ENCODE assay signal across 8 mouse cellular contexts in genomic region chr9:40805263-40805662, GRCm38 (mm10). TPM values are rescaled to one million over a fixed set of nuclear protein-coding genes. Genes with fewer than 3 reads are reported as not detected.
DNase-seq lines count a peak whose midpoint lies in the region; ATAC-seq lines count a peak whose summit lies in the region.

No protein-coding gene starts in this region.

- peaks cover 6% of the 10 kb centered on the region for H3K4me1 ChIP-seq in heart, embryonic 11.5 days (ENCODE audit: control insufficient read depth, insufficient read depth, low read length)
- H3K4me1 ChIP-seq in kidney, embryonic 15.5 days: peaks cover 46% of the 10 kb centered on the region
- peaks cover 19% of the 10 kb centered on the region for H3K4me1 ChIP-seq in liver, embryonic 12.5 days
- peaks cover 63% of the 10 kb centered on the region for H3K4me1 ChIP-seq in neural tube, embryonic 13.5 days (replicated peaks)

- no peaks in the 10 kb centered on the region for H3K9me3 ChIP-seq in heart, embryonic 11.5 days (replicated peaks; ENCODE audit: control insufficient read depth, low read length)
- no peaks in the 10 kb centered on the region for H3K9me3 ChIP-seq in kidney, embryonic 15.5 days (replicated peaks)
- H3K9me3 ChIP-seq in liver, embryonic 12.5 days (replicated peaks): no peaks in the 10 kb centered on the region
- H3K9me3 ChIP-seq in neural tube, embryonic 13.5 days: no peaks in the 10 kb centered on the region

- no peaks in the 10 kb centered on the region for H3K27me3 ChIP-seq in heart, embryonic 11.5 days (ENCODE audit: control insufficient read depth, insufficient read depth, low read length)
- H3K27me3 ChIP-seq in kidney, embryonic 15.5 days: no peaks in the 10 kb centered on the region
- no peaks in the 10 kb centered on the region for H3K27me3 ChIP-seq in liver, embryonic 12.5 days (replicated peaks)
- H3K27me3 ChIP-seq in neural tube, embryonic 13.5 days: no peaks in the 10 kb centered on the region

- 33% methylated on average over 2 of the region's 2 CpGs for WGBS in heart, embryonic 11.5 days (ENCODE audit: insufficient replicate concordance)
- 31% methylated on average over 2 of the region's 2 CpGs for WGBS in kidney, embryonic 15.5 days
- WGBS in liver, embryonic 12.5 days (ENCODE audit: insufficient replicate concordance): 45% methylated on average over 2 of the region's 2 CpGs
- WGBS in neural tube, embryonic 13.5 days: 12% methylated on average over 2 of the region's 2 CpGs

- H3K9ac ChIP-seq in heart, embryonic 11.5 days (ENCODE audit: low read depth, low read length): no peak overlapping the region
- H3K9ac ChIP-seq in kidney, embryonic 15.5 days: no peak overlapping the region; the same call in 1 of the 2 replicates
- H3K9ac ChIP-seq in liver, embryonic 12.5 days: 0 out of 2 replicates have a peak overlapping the region, but pooled peaks have one; percentile 22
- H3K9ac ChIP-seq in neural tube, embryonic 13.5 days: peak overlapping the region; percentile 52

- DNase-seq in 3T3-L1 (ENCODE audit: low read depth, low spot score): peak; percentile 89
- DNase-seq in adrenal gland, adult (ENCODE audit: inconsistent age in 2 of 2, low spot score in 1 of 2): peak; percentile 69 to 87
- peak; percentile 67 for DNase-seq in embryo, embryonic 9.5 days (ENCODE audit: extremely low spot score)
- peak; percentile 58 to 74 for DNase-seq in thymus, postnatal 10 days (ENCODE audit: low spot score in 2 of 2)

- H3K4me3 ChIP-seq in heart, embryonic 11.5 days (ENCODE audit: low read depth, low read length): 0 out of 2 replicates have a peak overlapping the region, but pooled peaks have one; percentile 5
- peak overlapping the region; percentile 23 for H3K4me3 ChIP-seq in kidney, embryonic 15.5 days (replicated peaks)
- H3K4me3 ChIP-seq in liver, embryonic 12.5 days: no peak overlapping the region; the same call in 1 of the 2 replicates
- H3K4me3 ChIP-seq in neural tube, embryonic 13.5 days: no peak overlapping the region

- no peak for ATAC-seq in heart, embryonic 11.5 days (replicated peaks; ENCODE audit: insufficient number of reproducible peaks, low FRiP score, low TSS enrichment)
- no peak for ATAC-seq in kidney, embryonic 15.5 days (replicated peaks; ENCODE audit: low FRiP score)
- ATAC-seq in liver, embryonic 12.5 days: no peak
- ATAC-seq in neural tube, embryonic 13.5 days (ENCODE audit: low read depth): no peak

- peaks cover 12% of the 10 kb centered on the region for H3K36me3 ChIP-seq in heart, embryonic 11.5 days (ENCODE audit: control insufficient read depth, insufficient read depth, low read length)
- H3K36me3 ChIP-seq in kidney, embryonic 15.5 days: peaks cover 50% of the 10 kb centered on the region
- H3K36me3 ChIP-seq in liver, embryonic 12.5 days: peaks cover 55% of the 10 kb centered on the region
- peaks cover 51% of the 10 kb centered on the region for H3K36me3 ChIP-seq in neural tube, embryonic 13.5 days

- peak overlapping the region; percentile 32 for H3K4me2 ChIP-seq in heart, embryonic 11.5 days
- peak overlapping the region; percentile 58 for H3K4me2 ChIP-seq in kidney, embryonic 15.5 days
- peak overlapping the region; percentile 32 for H3K4me2 ChIP-seq in liver, embryonic 12.5 days
- peak overlapping the region; percentile 52 for H3K4me2 ChIP-seq in neural tube, embryonic 13.5 days

- H3K27ac ChIP-seq in heart, embryonic 11.5 days (ENCODE audit: low read depth, low read length): peak overlapping the region; percentile 7; the same call in 1 of the 2 replicates
- peak overlapping the region; percentile 59 for H3K27ac ChIP-seq in kidney, embryonic 15.5 days
- peak overlapping the region; percentile 65 for H3K27ac ChIP-seq in liver, embryonic 12.5 days
- no peak overlapping the region for H3K27ac ChIP-seq in neural tube, embryonic 13.5 days (replicated peaks)

RNA-seq across cellular contexts. Expression of gene Hspa8, which starts 4.5 kb away (rescaled TPM):
- 2,531 and 2,677 TPM in 2 replicates for polyA plus RNA-seq in heart, embryonic 11.5 days (2014; fragmentation: Nextera tagmentation; extraction: Ambion mirVana)
- polyA plus RNA-seq in kidney, embryonic 15.5 days (2015; fragmentation: Nextera tagmentation; extraction: Ambion mirVana): 2,873 and 3,000 TPM in 2 replicates
- polyA plus RNA-seq in liver, embryonic 12.5 days (2016; fragmentation: Nextera tagmentation; extraction: Ambion mirVana): 2,428 and 2,723 TPM in 2 replicates
- polyA plus RNA-seq in neural tube, embryonic 13.5 days (2015; fragmentation: Nextera tagmentation; extraction: Ambion mirVana): 2,997 and 3,038 TPM in 2 replicates

Comparison
In these comparisons a context has a peak if more than half of its experiments do, and no peak if none do; other contexts are left out.
1. H3K4me3 ChIP-seq: peak in heart, embryonic 11.5 days (single experiment) and kidney, embryonic 15.5 days (single experiment); none in liver, embryonic 12.5 days (single experiment) and neural tube, embryonic 13.5 days (single experiment).
2. H3K9ac ChIP-seq: peak in liver, embryonic 12.5 days (single experiment) and neural tube, embryonic 13.5 days (single experiment); none in heart, embryonic 11.5 days (single experiment) and kidney, embryonic 15.5 days (single experiment).
3. Peak in every context shown above with its lines, with median percentiles within 50 percentile points of each other: DNase-seq and H3K4me2 ChIP-seq.